Mouse (Mus musculus): ENCODE results near the gene Enam.

DNA sequence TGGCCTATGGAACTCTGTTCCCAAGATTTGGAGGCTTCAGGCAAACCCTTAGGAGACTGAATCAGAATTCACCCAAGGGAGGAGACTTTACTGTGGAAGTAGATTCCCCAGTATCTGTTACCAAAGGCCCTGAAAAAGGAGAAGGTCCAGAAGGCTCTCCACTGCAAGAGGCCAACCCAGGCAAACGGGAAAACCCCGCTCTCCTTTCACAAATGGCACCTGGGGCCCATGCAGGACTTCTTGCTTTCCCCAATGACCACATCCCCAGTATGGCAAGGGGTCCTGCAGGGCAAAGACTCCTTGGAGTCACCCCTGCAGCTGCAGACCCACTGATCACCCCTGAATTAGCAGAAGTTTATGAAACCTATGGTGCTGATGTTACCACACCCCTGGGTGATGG, 20.3 kb upstream of the Enam start:
- no peak for TF ChIP-seq POLR2A (IDR thresholded peaks at IDR 0.05; ENCODE audit: borderline replicate concordance, extremely low read depth, low read depth, low read length)
- no peak for TF ChIP-seq CTCF (IDR thresholded peaks at IDR 0.05; ENCODE audit: insufficient read depth, low read length)

Data from lung, adult 2 months (tissue).